Mouse (Mus musculus): ENCODE measurements around the gene Gas2l2. TPM values are rescaled to one million over a fixed set of nuclear protein-coding genes. Genes with fewer than 3 reads are reported as not detected.

Gas2l2 gene
- total RNA-seq (2015; ENCODE audit: low replicate concordance) (not detected in 2 replicates), total RNA-seq (2017; ENCODE audit: low replicate concordance) (not detected in 2 replicates)

DNA sequence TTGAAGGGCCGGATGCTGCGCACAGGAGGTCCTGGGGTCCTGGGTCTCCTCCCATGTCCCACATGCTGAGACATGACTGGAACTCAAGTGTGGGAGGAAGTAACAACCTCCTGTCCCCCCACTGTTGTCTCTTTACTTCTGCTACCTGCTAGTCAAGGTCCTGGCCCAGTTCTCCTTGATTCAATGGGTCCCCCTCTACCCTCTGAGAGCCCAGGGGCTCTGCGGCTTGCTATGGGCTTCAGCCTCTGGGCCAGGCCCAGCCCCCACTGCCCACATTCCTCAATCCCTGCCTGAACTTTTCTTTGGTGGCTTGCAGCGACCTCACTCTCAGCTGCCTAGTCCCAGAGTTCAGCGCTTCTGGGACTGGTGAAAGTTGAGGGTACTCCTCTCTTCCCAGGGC lies at the start of gene Gas2l2:
Gas2l2 (minus strand) TSS at position 101 of the 400 bp plus-strand sequence.
- ATAC-seq (replicated peaks; ENCODE audit: low FRiP score, poor library complexity, severe bottlenecking): no peak

DNA sequence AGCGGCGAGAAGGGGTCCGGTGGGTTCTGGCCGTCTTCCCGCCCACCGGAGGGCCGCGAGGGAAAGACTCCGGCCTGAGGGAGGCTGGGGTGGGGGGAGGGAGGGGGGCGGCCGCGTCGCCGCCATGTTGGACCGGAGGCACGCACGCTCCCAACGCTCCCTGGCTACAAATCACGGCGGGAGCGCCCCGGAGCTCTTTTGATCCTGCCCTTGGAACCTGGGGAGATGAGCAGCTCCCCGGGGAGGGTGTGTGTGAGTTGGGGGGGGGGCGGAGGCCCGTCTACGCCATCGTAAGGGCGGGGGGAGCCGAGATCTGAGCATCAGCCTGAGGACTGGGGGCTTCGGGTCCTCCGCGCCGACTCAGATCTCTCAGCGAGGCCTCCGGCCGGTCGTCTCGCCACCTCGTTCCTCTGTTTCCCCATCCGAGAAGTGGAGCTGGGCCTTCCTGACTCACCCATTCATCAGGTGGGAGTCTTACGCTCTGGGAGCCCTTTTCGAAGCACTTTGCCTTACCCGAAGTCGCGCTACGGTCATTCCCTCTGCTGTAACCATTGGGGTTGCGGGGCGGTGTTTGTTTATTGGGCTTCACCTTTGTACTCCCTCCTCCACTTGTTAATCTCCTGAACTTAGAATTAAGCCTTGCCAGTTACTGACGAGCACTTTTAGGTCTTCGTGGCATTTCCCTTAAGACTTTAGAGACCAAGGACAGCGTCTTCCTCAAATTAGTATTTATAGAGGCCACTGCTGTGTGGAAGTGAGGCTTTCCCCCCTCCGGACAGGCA lies 44.2 kb upstream of the Gas2l2 start:
- peak; percentile 21; the same call in 1 of the 2 replicates for ATAC-seq (replicated peaks; ENCODE audit: low FRiP score, poor library complexity, severe bottlenecking)

DNA sequence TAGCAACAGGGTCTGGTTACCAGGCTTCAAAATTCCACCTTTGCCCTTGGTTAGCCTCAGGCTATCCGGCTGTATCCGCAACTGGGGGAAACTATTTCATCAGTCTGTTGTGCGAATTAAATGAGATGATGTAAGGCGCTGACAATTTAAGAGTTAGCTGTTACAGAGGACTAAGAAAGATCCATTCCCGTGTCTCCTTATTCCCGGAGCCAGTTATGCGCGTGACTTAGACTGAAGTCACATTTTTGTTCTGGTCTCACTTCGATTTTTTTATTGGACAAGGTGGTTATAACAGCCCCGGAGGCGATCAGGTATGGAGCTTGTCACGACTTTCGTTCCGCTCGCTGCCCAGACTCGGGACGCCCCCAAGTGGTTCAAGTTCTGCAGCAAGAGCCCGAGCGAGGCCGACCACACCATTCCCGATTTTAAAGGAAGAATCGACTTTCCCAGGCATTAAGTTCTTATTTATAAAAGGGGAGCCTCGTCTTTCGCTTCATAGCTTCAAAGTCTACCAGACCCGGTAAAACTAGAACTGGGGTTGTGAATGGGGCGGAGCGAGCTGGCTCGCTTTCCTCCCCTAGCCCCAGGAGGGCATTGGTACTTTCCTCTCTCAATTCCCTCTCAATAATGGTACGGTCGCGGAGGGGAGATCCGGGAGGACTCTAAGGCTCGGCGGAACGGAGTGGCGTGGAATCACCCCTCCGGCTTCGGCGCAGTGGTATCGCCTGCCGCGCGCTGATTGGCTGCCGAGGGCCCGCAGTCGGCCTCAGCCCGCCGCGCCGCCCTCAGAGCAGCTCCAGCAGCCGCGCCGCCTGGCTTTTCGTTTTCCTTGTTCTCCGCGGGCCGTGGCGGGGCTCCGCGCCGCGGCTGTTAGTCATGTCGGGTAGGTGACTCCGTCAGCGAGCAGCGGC lies 43.3 kb upstream of the Gas2l2 start, which contains the start of gene Taf15:
Taf15 (plus strand) TSS at position 763 of the 911 bp plus-strand sequence.
- peak; percentile 90 for ATAC-seq (replicated peaks; ENCODE audit: low FRiP score, poor library complexity, severe bottlenecking)

GRCm38 (mm10) chr11:83471766-83472165 lies 42.5 kb upstream of the Gas2l2 start:
- 0 out of 2 replicates have a peak, but pooled peaks have one; percentile 3 for ATAC-seq (replicated peaks; ENCODE audit: low FRiP score, poor library complexity, severe bottlenecking)

DNA sequence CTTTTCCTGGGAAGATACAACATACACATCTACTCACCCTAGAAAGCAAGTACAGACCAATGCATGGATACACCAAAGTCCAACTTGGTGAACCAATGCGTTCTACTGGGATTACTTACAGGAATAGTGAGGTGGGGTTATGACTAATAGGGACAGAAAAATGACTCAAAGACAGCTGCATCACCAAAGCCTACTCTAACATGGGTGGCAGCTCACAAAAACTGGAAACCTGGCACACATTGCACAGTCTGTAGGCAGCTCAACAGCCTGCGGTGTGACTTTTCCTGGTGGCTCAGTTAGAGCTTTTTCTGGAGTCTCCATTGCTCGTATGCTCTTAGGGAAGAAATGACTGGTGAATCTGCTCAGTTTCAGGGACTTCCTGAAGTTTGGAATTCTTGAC lies 39.5 kb upstream of the Gas2l2 start:
- ATAC-seq (replicated peaks; ENCODE audit: low FRiP score, poor library complexity, severe bottlenecking): no peak

- ATAC-seq (replicated peaks; ENCODE audit: low FRiP score, poor library complexity, severe bottlenecking): no peak
Observed at GRCm38 (mm10) chr11:83467120-83467652, 37.9 kb upstream of the Gas2l2 start.

DNA sequence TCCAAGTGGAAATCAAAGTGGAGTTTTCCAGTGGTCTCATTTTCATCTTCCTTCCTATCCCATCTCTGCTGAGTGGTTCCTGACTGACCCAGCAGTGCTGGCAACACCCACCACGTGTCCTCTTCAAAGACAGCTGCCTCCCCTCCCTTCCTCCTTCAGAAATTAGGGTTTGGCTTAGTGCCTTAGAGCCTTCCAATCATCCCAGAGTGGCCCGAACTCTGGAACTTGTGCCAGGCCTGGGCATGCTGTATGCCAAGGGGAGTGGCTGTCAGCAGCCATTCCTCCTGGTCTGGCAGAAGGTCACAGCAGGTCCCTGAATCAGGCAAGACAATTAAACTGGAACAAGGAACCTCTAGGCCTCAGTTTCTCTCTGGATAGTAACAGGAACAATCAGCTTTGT lies 36.7 kb upstream of the Gas2l2 start:
- ATAC-seq (replicated peaks; ENCODE audit: low FRiP score, poor library complexity, severe bottlenecking): no peak

DNA sequence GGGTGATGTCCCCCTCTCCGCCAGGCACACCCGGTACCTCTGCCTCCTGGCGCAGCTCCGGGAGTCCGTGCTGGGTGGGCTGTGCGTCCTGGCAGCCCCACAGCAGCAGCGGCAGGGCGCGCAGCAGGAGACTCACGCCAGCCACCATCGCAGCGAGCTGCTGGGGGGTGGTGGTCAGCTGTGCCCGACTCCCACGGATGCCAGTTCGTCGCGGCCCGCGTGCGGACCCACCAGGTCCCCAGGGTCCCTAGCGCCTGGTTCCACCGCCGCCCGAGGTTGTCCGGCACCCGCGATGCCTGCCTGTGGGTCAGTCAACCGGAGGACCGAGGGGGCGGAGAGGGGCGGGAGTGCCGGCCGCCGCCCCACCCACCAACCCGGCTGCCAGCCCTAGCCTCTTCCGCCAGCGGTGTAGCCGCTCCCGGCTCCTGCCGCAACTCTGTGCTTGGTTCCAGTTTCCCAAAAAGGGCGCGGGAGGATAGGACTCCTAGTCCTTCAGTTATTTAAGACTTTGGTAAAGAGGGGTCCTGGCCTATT lies 33.5 kb upstream of the Gas2l2 start, which contains the start of gene Mmp28:
Mmp28 (minus strand) TSS at position 361 of the 534 bp plus-strand sequence.
- no peak for ATAC-seq (replicated peaks; ENCODE audit: low FRiP score, poor library complexity, severe bottlenecking)

DNA sequence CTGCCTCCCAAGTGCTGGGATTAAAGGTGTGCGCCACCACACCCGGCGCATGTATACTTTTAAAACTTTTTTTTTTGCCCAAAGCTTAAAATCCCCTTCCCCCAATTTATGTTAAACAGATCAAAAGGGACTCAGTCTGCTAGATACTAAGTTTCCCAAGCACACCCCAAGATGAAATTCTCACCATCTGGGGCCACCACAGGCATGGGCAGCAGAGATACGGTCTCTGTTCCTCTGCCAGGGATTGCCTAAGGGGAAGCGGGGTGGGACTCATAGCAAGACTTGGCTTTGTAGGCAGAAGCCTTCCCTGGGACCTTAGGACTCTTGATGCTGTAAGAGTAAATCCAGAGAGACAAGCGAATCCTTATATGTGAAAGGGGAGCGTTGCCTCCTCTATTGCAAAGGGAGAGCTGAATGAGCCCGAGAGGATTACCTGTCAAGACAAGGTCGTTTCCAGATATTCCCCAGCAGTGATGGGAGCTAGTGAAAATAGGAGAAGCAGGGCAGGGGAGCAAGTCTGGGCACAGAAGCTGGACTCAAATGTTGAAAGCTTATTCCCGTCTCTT lies 32.3 kb upstream of the Gas2l2 start:
- no peak for ATAC-seq (replicated peaks; ENCODE audit: low FRiP score, poor library complexity, severe bottlenecking)

GRCm38 (mm10) chr11:83457912-83458601 lies 28.8 kb upstream of the Gas2l2 start:
- ATAC-seq (replicated peaks; ENCODE audit: low FRiP score, poor library complexity, severe bottlenecking): no peak

DNA sequence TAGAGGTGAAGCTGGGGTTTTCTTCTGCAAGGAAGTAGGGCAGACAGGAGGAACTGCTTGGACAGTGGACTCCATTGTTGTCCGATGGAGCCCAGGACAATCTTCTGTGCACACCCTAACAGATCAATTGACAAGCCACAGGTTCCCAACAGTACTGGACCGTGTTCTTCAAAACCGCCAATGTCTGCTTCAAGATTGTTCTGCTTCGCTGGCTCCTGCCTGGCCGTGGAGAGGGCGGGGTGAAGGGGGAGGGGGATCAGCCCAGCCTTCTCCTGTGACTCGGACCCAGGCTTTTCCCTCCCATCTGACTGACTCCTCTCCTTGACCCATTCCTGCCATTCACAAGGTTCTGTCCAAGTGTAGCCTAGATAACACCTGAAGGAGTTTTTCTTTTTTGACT lies 28.0 kb upstream of the Gas2l2 start:
- ATAC-seq (replicated peaks; ENCODE audit: low FRiP score, poor library complexity, severe bottlenecking): no peak

GRCm38 (mm10) chr11:83455608-83456007 lies 26.4 kb upstream of the Gas2l2 start:
- no peak for ATAC-seq (replicated peaks; ENCODE audit: low FRiP score, poor library complexity, severe bottlenecking)

DNA sequence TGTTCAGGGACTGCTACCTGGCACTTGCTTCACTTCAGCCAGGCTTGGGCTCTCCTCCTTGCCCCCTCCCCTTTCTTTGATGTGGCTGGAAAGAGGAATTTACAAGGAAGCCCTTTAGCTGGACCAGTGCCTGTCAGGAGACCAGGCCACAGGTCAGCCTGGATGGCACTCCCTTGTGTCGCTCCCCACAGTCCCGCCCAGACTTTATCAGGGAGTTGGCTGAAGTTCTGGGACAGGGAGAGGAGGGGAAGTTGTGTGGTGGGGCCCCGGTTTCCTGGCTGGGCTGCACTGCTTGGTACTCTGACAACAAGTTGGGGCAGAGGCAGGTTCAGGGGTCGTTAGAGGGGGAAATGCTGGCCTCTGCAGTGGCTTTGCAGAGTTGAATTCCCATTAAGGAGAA lies 25.3 kb upstream of the Gas2l2 start:
- no peak for ATAC-seq (replicated peaks; ENCODE audit: low FRiP score, poor library complexity, severe bottlenecking)

DNA sequence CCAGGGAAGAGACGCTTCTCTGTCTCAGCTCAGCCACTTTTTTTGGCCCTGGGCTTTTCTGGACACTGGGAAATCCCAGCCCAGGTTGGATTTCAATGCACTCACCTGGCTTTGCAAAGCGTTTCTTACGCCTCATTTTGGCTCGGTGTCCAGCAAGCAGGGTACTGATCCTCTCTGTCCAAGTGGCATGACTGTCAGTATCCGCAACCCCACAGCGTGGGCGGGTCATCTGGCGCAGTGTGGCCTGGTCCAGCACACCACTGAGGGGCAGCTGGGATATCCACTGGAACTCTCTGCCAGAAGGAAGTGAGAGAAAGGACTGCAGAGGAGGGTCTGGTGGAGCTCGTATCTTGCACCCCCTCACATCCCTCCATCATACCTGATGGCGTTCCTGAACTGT lies 22.0 kb upstream of the Gas2l2 start:
- no peak for ATAC-seq (replicated peaks; ENCODE audit: low FRiP score, poor library complexity, severe bottlenecking)

GRCm38 (mm10) chr11:83450550-83450949 lies 21.3 kb upstream of the Gas2l2 start:
- ATAC-seq (replicated peaks; ENCODE audit: low FRiP score, poor library complexity, severe bottlenecking): no peak

DNA sequence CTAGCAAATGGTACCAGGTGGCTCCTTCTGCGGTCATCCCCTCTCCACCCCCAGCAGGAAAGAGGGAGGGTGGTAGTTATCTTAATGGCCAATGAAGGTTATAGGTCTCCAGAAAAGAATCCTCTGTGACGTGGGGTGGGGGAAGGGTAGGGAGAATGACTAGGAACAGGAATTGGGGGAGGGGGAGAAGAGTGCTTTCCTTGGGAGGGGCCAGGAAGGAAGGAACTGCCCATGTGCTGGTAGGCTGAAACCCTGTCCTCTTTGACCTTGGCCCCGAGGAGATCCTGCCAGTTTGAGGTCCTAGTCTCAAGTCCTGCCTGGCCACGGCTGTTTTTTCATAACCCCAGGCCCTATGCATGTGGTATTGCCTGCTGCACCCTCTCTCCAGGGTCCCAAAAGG lies 20.0 kb upstream of the Gas2l2 start:
- ATAC-seq (replicated peaks; ENCODE audit: low FRiP score, poor library complexity, severe bottlenecking): no peak

GRCm38 (mm10) chr11:83448927-83449236 lies 19.6 kb upstream of the Gas2l2 start:
- no peak for ATAC-seq (replicated peaks; ENCODE audit: low FRiP score, poor library complexity, severe bottlenecking)

GRCm38 (mm10) chr11:83448021-83448926 lies 19.0 kb upstream of the Gas2l2 start:
- no peak for ATAC-seq (replicated peaks; ENCODE audit: low FRiP score, poor library complexity, severe bottlenecking)

Measured in erythroid progenitor cell, adult 5-6 weeks (primary cell).